Mouse (Mus musculus) hindbrain, postnatal 0 days (tissue): Measurements from ENCODE around the gene Olfr305. TPM values are rescaled to one million over a fixed set of nuclear protein-coding genes. Genes with fewer than 3 reads are reported as not detected.
A peak's percentile ranks its signal among the peaks of the same experiment; 100 is the strongest.
"Not testable (repeated sequence)": the region's sequence is repeated elsewhere in the genome, so short reads cannot be mapped to it uniquely, and the experiment has no call there.

Experiments
- ATAC-seq: fragments of 200-750 bp; cut with Nextera tagmentation; 2 replicates; pipeline ENCODE4 v1.8.0; 2017; ENCODE audit warnings: mild to moderate bottlenecking, moderate TSS enrichment, moderate library complexity
- DNase-seq: peaks from one replicate; pipeline ENCODE4 v3.0.0-alpha.2; 2015; ENCODE audit warnings: low spot score
- H3K27ac ChIP-seq: fragments of 300-500 bp; sonication (generic); 2 replicates; pipeline ENCODE4 v1.5.1; 2014; ENCODE audit warnings: mild to moderate bottlenecking
- H3K27me3 ChIP-seq: fragments of 300-500 bp; sonication (generic); 2 replicates; pipeline ENCODE4 v1.6.1; 2014; ENCODE audit warnings: low read length, mixed read lengths; ENCODE audit not compliant: insufficient read depth
- H3K36me3 ChIP-seq: fragments of 300-500 bp; sonication (generic); 2 replicates; pipeline ENCODE4 v1.6.1; 2014; ENCODE audit warnings: low read length, mixed read lengths; ENCODE audit not compliant: insufficient read depth
- H3K4me1 ChIP-seq: fragments of 300-500 bp; sonication (generic); 2 replicates; pipeline ENCODE4 v1.6.1; 2014; ENCODE audit warnings: antibody characterized with exemption, low read length, mixed read lengths; ENCODE audit not compliant: insufficient read depth
- H3K4me2 ChIP-seq: fragments of 300-500 bp; sonication (generic); 2 replicates; pipeline ENCODE4 v1.6.1; 2014; ENCODE audit warnings: low read depth, mild to moderate bottlenecking, low read length, moderate library complexity, mixed read lengths
- H3K4me3 ChIP-seq: fragments of 300-500 bp; sonication (generic); 2 replicates; pipeline ENCODE4 v1.5.1; 2014; ENCODE audit warnings: low read length
- H3K9ac ChIP-seq: fragments of 300-500 bp; sonication (generic); replicated peaks from 2 replicates; pipeline ENCODE4 v1.6.1; 2014; ENCODE audit warnings: mild to moderate bottlenecking, low read length, moderate library complexity, mixed read lengths
- H3K9me3 ChIP-seq: fragments of 300-500 bp; sonication (generic); 2 replicates; pipeline ENCODE4 v1.6.1; 2016; ENCODE audit warnings: low read length, mixed read lengths
- CTCF ChIP-seq: IDR thresholded peaks from 2 replicates; pipeline ENCODE4 v1.5.1; 2016; ENCODE audit warnings: antibody characterized with exemption, control low read depth, low read depth
- WGBS: fragments of 180-500 bp; shearing (Covaris S2); extraction: QIAGEN DNeasy Blood & Tissue Kit; methylation state at CpG from one replicate; pipeline ENCODE4 v1.1.7; 2014; 5-methylcytosine and 5-hydroxymethylcytosine counted together
- polyA plus RNA-seq: library from polyadenylated mRNA; unstranded; fragments of >200 nt; fragmentation: Nextera tagmentation; extraction: Ambion mirVana; gene quantifications from 2 replicates; pipeline ENCODE4 v1.2.1, GENCODE M21; 2015
- total RNA-seq: library from RNA; depleted of rRNA; stranded (reverse); fragments of >200 nt; gene quantifications from 2 replicates; pipeline ENCODE4 v1.2.3, GENCODE M21; 2014; rRNA removed

Olfr305 gene
- total RNA-seq (not detected in 2 replicates), polyA plus RNA-seq (not detected in 2 replicates)

GRCm38 (mm10) chr7:86366828-86367227 lies at the start of gene Olfr305:
Gene Olfr305 (minus strand): TSS chr7:86366928.
- no peak within 1 kb of the TSS for H3K4me2 ChIP-seq
- DNase-seq: no peak
- H3K36me3 ChIP-seq: no peaks in the 10 kb centered on the region
- H3K9ac ChIP-seq: no peak within 1 kb of the TSS
- H3K27ac ChIP-seq: no peak within 1 kb of the TSS
- no peak within 1 kb of the TSS for H3K4me3 ChIP-seq
- no peak for ATAC-seq
- 82% methylated on average over 1 of the region's 1 CpGs for WGBS
- TF ChIP-seq CTCF: no peak
- no peaks in the 10 kb centered on the region for H3K27me3 ChIP-seq
- H3K9me3 ChIP-seq: no peaks in the 10 kb centered on the region
- no peaks in the 10 kb centered on the region for H3K4me1 ChIP-seq

- Histone ChIP-seq H3K4me3 (no peak within 1 kb of the TSS), H3K27me3 (no peaks in the 10 kb centered on the region), H3K4me2 (no peak within 1 kb of the TSS), H3K4me1 (no peaks in the 10 kb centered on the region), H3K9ac (no peak within 1 kb of the TSS), H3K9me3 (no peaks in the 10 kb centered on the region), H3K36me3 (no peaks in the 10 kb centered on the region), H3K27ac (no peak within 1 kb of the TSS)
- DNase-seq (no peak), ATAC-seq (no peak)
- no peak for TF ChIP-seq CTCF
- 79% methylated on average over 2 of the region's 2 CpGs for WGBS
These were observed 36.8 kb upstream of the Olfr305 start, which contains the start of gene Olfr301 for GRCm38 (mm10) chr7:86403546-86403945. Gene Olfr301 (plus strand): TSS chr7:86403846.

GRCm38 (mm10) chr7:86397689-86398088 lies 31.0 kb upstream of the Olfr305 start, which contains the start of gene Olfr303:
Gene Olfr303 (minus strand): TSS chr7:86397789.
- no peak within 1 kb of the TSS for H3K27ac ChIP-seq
- no peaks in the 10 kb centered on the region for H3K36me3 ChIP-seq
- no peak for ATAC-seq
- no peaks in the 10 kb centered on the region for H3K4me1 ChIP-seq
- H3K4me3 ChIP-seq: no peak within 1 kb of the TSS
- H3K9me3 ChIP-seq: no peaks in the 10 kb centered on the region
- H3K9ac ChIP-seq: no peak within 1 kb of the TSS
- no peak for DNase-seq
- TF ChIP-seq CTCF: no peak
- H3K4me2 ChIP-seq: no peak within 1 kb of the TSS
- H3K27me3 ChIP-seq: no peaks in the 10 kb centered on the region

GRCm38 (mm10) chr7:86386558-86386957 lies 19.8 kb upstream of the Olfr305 start, which contains the start of gene Olfr304:
Gene Olfr304 (minus strand): TSS chr7:86386658.
- TF ChIP-seq CTCF: no peak
- DNase-seq (no peak), ATAC-seq (no peak)
- Histone ChIP-seq H3K9me3 (no peaks in the 10 kb centered on the region), H3K27me3 (no peaks in the 10 kb centered on the region), H3K36me3 (no peaks in the 10 kb centered on the region), H3K4me3 (no peak within 1 kb of the TSS), H3K4me2 (no peak within 1 kb of the TSS), H3K4me1 (no peaks in the 10 kb centered on the region), H3K9ac (no peak within 1 kb of the TSS), H3K27ac (no peak within 1 kb of the TSS)
- 77% methylated on average over 1 of the region's 1 CpGs for WGBS

GRCm38 (mm10) chr7:86385769-86386168 lies 19.0 kb upstream of the Olfr305 start:
- DNase-seq (no peak), ATAC-seq (no peak)
- Histone ChIP-seq H3K4me1 (no peaks in the 10 kb centered on the region), H3K4me3 (no peak overlapping the region), H3K4me2 (no peak overlapping the region), H3K36me3 (no peaks in the 10 kb centered on the region), H3K9ac (no peak overlapping the region), H3K27me3 (no peaks in the 10 kb centered on the region), H3K27ac (no peak overlapping the region), H3K9me3 (no peaks in the 10 kb centered on the region)
- WGBS: 64% methylated on average over 3 of the region's 3 CpGs
- TF ChIP-seq CTCF: peak; percentile 25; the same call in 1 of the 2 replicates

GRCm38 (mm10) chr7:86346296-86346695 lies 20.4 kb downstream of the Olfr305 start:
- not testable (repeated sequence) for H3K4me2 ChIP-seq, H3K4me1 ChIP-seq, ATAC-seq, H3K9me3 ChIP-seq, H3K27ac ChIP-seq, H3K36me3 ChIP-seq, DNase-seq, H3K9ac ChIP-seq, H3K4me3 ChIP-seq, H3K27me3 ChIP-seq
- 89% methylated on average over 9 of the region's 9 CpGs for WGBS

GRCm38 (mm10) chr7:86344253-86344652 lies 22.5 kb downstream of the Olfr305 start:
- Histone ChIP-seq H3K4me1 (no peaks in the 10 kb centered on the region), H3K36me3 (no peaks in the 10 kb centered on the region), H3K9ac (no peak overlapping the region), H3K9me3 (no peaks in the 10 kb centered on the region), H3K4me2 (no peak overlapping the region), H3K27me3 (no peaks in the 10 kb centered on the region), H3K4me3 (no peak overlapping the region), H3K27ac (no peak overlapping the region)
- 67% methylated on average over 3 of the region's 3 CpGs for WGBS
- ATAC-seq (no peak), DNase-seq (no peak)
- no peak for TF ChIP-seq CTCF
